Mouse (Mus musculus) myocyte (in vitro differentiated cells): ENCODE measurements around the gene Tomm7. TPM values are rescaled to one million over a fixed set of nuclear protein-coding genes. Genes with fewer than 3 reads are reported as not detected.

Experiments used
- H3K27me3 ChIP-seq: one replicate; pipeline ENCODE4 v1.6.1; 2011; ENCODE audit not compliant: control insufficient read depth, insufficient read depth, insufficient read length
- H3K36me3 ChIP-seq: one replicate; pipeline ENCODE4 v1.6.1; 2011; ENCODE audit not compliant: control insufficient read depth, insufficient read depth
- H3K4me2 ChIP-seq: one replicate; pipeline ENCODE4 v1.6.1; 2011; ENCODE audit warnings: low read depth, control low read depth
- H3K4me3 ChIP-seq: one replicate; pipeline ENCODE4 v1.5.1; 2011; ENCODE audit warnings: mild to moderate bottlenecking, control low read depth, moderate library complexity
- H3K79me2 ChIP-seq: one replicate; pipeline ENCODE4 v1.6.1; 2011; ENCODE audit not compliant: control insufficient read depth, insufficient read depth
- H3ac ChIP-seq: one replicate; pipeline ENCODE4 v1.6.1; 2011; ENCODE audit not compliant: control insufficient read depth, insufficient read length
- CEBPB ChIP-seq: IDR thresholded peaks from 2 replicates; pipeline ENCODE4 v1.6.1; 2011; ENCODE audit warnings: mild to moderate bottlenecking, moderate library complexity; ENCODE audit not compliant: poor library complexity, insufficient read depth, severe bottlenecking
- E2F4 ChIP-seq: IDR thresholded peaks from one replicate; pipeline ENCODE4 v1.6.1; 2011; ENCODE audit warnings: mild to moderate bottlenecking, control low read depth, moderate library complexity; ENCODE audit not compliant: insufficient read depth
- MAX ChIP-seq: IDR thresholded peaks from one replicate; pipeline ENCODE4 v1.6.1; 2011; ENCODE audit warnings: low read depth, mild to moderate bottlenecking, control low read depth
- MYOD1 ChIP-seq, 3 experiments: IDR thresholded peaks; one replicate each; pipeline ENCODE4 v1.6.1; 2011; ENCODE audit warnings: control low read depth in 2 of 3, low read depth in 2 of 3, mild to moderate bottlenecking in 2 of 3, moderate library complexity in 1 of 3; ENCODE audit not compliant: insufficient read length in 2 of 3, control insufficient read depth in 1 of 3
- MYOG ChIP-seq, 3 experiments: IDR thresholded peaks; one replicate each; pipeline ENCODE4 v1.6.1; 2011; ENCODE audit warnings: control low read depth in 2 of 3, low read depth in 2 of 3, mild to moderate bottlenecking in 2 of 3; ENCODE audit not compliant: insufficient read length in 2 of 3, control insufficient read depth in 1 of 3, insufficient read depth in 1 of 3
- POLR2A ChIP-seq: IDR thresholded peaks from one replicate; pipeline ENCODE4 v1.6.1; 2011; ENCODE audit warnings: low read depth, mild to moderate bottlenecking, control low read depth, moderate library complexity; ENCODE audit not compliant: insufficient read length
- POLR2AphosphoS2 ChIP-seq: IDR thresholded peaks from one replicate; pipeline ENCODE4 v1.6.1; 2011; ENCODE audit warnings: low read depth, control low read depth; ENCODE audit not compliant: insufficient read length
- REST ChIP-seq: IDR thresholded peaks from one replicate; pipeline ENCODE4 v1.6.1; 2011; ENCODE audit warnings: mild to moderate bottlenecking, control low read depth, moderate library complexity; ENCODE audit not compliant: insufficient read depth, insufficient read length
- SRF ChIP-seq: IDR thresholded peaks from one replicate; pipeline ENCODE4 v1.6.1; 2011; ENCODE audit warnings: low read depth; ENCODE audit not compliant: control insufficient read depth, insufficient read length
- TCF12 ChIP-seq: IDR thresholded peaks from one replicate; pipeline ENCODE4 v1.6.1; 2011; ENCODE audit warnings: mild to moderate bottlenecking, control low read depth; ENCODE audit not compliant: poor library complexity, insufficient read depth, severe bottlenecking
- TCF3 ChIP-seq: IDR thresholded peaks from one replicate; pipeline ENCODE4 v1.6.1; 2011; ENCODE audit warnings: low read depth, control low read depth; ENCODE audit not compliant: insufficient read length
- USF1 ChIP-seq: IDR thresholded peaks from one replicate; pipeline ENCODE4 v1.6.1; 2011; ENCODE audit warnings: low read depth, mild to moderate bottlenecking, control low read depth, moderate library complexity
- polyA plus RNA-seq: library from polyadenylated mRNA; unstranded; fragments of >200 nt; fragmentation: generic; extraction: Trizol; gene quantifications from one replicate; pipeline ENCODE4 v1.2.1, GENCODE M21; 2012; ENCODE audit warnings: missing spikeins

The Tomm7 gene
- polyA plus RNA-seq, 1 experiment, result 111 TPM

GRCm38 (mm10) chr5:23822306-23822705, 21.7 kb downstream of the Tomm7 start:
- Histone ChIP-seq H3K27me3 (no peaks in the 10 kb centered on the region), H3ac (no peak overlapping the region), H3K4me2 (no peak overlapping the region), H3K36me3 (no peaks in the 10 kb centered on the region), H3K79me2 (no peaks in the 10 kb centered on the region), H3K4me3 (no peak overlapping the region)
- TF ChIP-seq POLR2AphosphoS2, result peak; percentile 42
- TF ChIP-seq MAX, result no peak

GRCm38 (mm10) chr5:23816681-23817080, 27.3 kb downstream of the Tomm7 start:
- H3K4me3 ChIP-seq, result no peak overlapping the region
- H3ac ChIP-seq, result no peak overlapping the region
- TF ChIP-seq REST (no peak), E2F4 (no peak), MYOD1 (IDR thresholded peaks at IDR 0.05; ENCODE audit: control insufficient read depth in 1 of 3, insufficient read length in 2 of 3, low read depth in 2 of 3) (no peak), POLR2A (no peak), TCF3 (no peak), POLR2AphosphoS2 (no peak), TCF12 (no peak), SRF (no peak), CEBPB (no peak), MYOG (IDR thresholded peaks at IDR 0.05; ENCODE audit: control insufficient read depth in 1 of 3, insufficient read depth in 1 of 3, insufficient read length in 2 of 3, low read depth in 2 of 3) (no peak), USF1 (no peak), MAX (no peak)
- no peaks in the 10 kb centered on the region for H3K27me3 ChIP-seq
- H3K79me2 ChIP-seq, result no peaks in the 10 kb centered on the region
- peaks cover 4% of the 10 kb centered on the region for H3K36me3 ChIP-seq
- no peak overlapping the region for H3K4me2 ChIP-seq

GRCm38 (mm10) chr5:23814841-23815240, 29.1 kb downstream of the Tomm7 start:
- no peak overlapping the region for H3ac ChIP-seq
- H3K4me3 ChIP-seq, result no peak overlapping the region
- H3K4me2 ChIP-seq, result no peak overlapping the region
- H3K79me2 ChIP-seq, result no peaks in the 10 kb centered on the region
- TF ChIP-seq POLR2AphosphoS2, result no peak
- no peak for TF ChIP-seq MYOG (IDR thresholded peaks at IDR 0.05; ENCODE audit: control insufficient read depth in 1 of 3, insufficient read depth in 1 of 3, insufficient read length in 2 of 3, low read depth in 2 of 3)
- no peak for TF ChIP-seq MAX
- TF ChIP-seq REST, result no peak
- TF ChIP-seq E2F4, result no peak
- H3K36me3 ChIP-seq, result peaks cover 4% of the 10 kb centered on the region
- no peaks in the 10 kb centered on the region for H3K27me3 ChIP-seq

- no peaks in the 10 kb centered on the region for H3K27me3 ChIP-seq
- peaks cover 9% of the 10 kb centered on the region for H3K79me2 ChIP-seq
- no peak overlapping the region for H3K4me3 ChIP-seq
- no peak overlapping the region for H3ac ChIP-seq
- H3K4me2 ChIP-seq, result no peak overlapping the region
- TF ChIP-seq POLR2A, result no peak
- no peak for TF ChIP-seq POLR2AphosphoS2
- H3K36me3 ChIP-seq, result peaks cover 9% of the 10 kb centered on the region
Observed at GRCm38 (mm10) chr5:23792726-23793125, 51.2 kb downstream of the Tomm7 start.

GRCm38 (mm10) chr5:23789078-23789612, 54.8 kb downstream of the Tomm7 start:
- no peak overlapping the region for H3K4me2 ChIP-seq
- TF ChIP-seq POLR2AphosphoS2, result no peak
- TF ChIP-seq MAX, result no peak
- no peak for TF ChIP-seq TCF12
- no peak for TF ChIP-seq USF1
- TF ChIP-seq E2F4, result no peak
- no peak for TF ChIP-seq MYOG (IDR thresholded peaks at IDR 0.05; ENCODE audit: control insufficient read depth in 1 of 3, insufficient read depth in 1 of 3, insufficient read length in 2 of 3, low read depth in 2 of 3)
- TF ChIP-seq TCF3, result no peak
- no peak for TF ChIP-seq MYOD1 (IDR thresholded peaks at IDR 0.05; ENCODE audit: control insufficient read depth in 1 of 3, insufficient read length in 2 of 3, low read depth in 2 of 3)
- no peak for TF ChIP-seq SRF
- no peak for TF ChIP-seq POLR2A
- no peak for TF ChIP-seq CEBPB
- TF ChIP-seq REST, result no peak

More at GRCm38 (mm10) chr5:23789078-23789612, 54.8 kb downstream of the Tomm7 start:
- Histone ChIP-seq H3K79me2 (peaks cover 9% of the 10 kb centered on the region), H3K27me3 (no peaks in the 10 kb centered on the region), H3K36me3 (peaks cover 5% of the 10 kb centered on the region), H3K4me3 (no peak overlapping the region), H3ac (no peak overlapping the region)

Other genes with a start within 250 kb of the Tomm7 start
- gene Srpk2, start 159.5 kb downstream of the Tomm7 start, polyA plus RNA-seq, result 8.1 TPM
- 9.7 TPM for gene Pus7, start 60.5 kb downstream of the Tomm7 start, polyA plus RNA-seq
- gene Rint1, start 56.5 kb downstream of the Tomm7 start, polyA plus RNA-seq, result 8.3 TPM
- gene Fam126a, start 186.5 kb upstream of the Tomm7 start, polyA plus RNA-seq, result 7.8 TPM